Mouse (Mus musculus) heart, postnatal 25 days (tissue): ENCODE results near the gene Ifitm2. TPM values are rescaled to one million over a fixed set of nuclear protein-coding genes. Genes with fewer than 3 reads are reported as not detected.
"Not testable (repeated sequence)": the region's sequence is repeated elsewhere in the genome, so short reads cannot be mapped to it uniquely, and the experiment has no call there.

ENCODE experiments used
- DNase-seq: peaks from one replicate; pipeline ENCODE4 v3.0.0; 2022; ENCODE audit warnings: low spot score
- intact Hi-C: fragments of 180-260 bp; cut with DNase I; formaldehyde crosslinking; loops from one replicate; pipeline ENCODE4 v1.15.1; 2025
- total RNA-seq, 2 experiments: library from RNA; stranded (reverse); gene quantifications; 2 replicates each; pipeline ENCODE4 v1.2.3; 2021

Gene Ifitm2
- total RNA-seq, 2 experiments from 2014 or later = 96.7 to 116 TPM

- intact Hi-C loops = no loop called here
Measured at GRCm38 (mm10) chr7:140970931-140971330, 15.1 kb upstream of the Ifitm2 start.

GRCm38 (mm10) chr7:140968710-140969109 is 12.9 kb upstream of the Ifitm2 start:
- DNase-seq, intact Hi-C loops: not testable (repeated sequence)

More at GRCm38 (mm10) chr7:140970931-140971330, 15.1 kb upstream of the Ifitm2 start:
- no peak for DNase-seq

GRCm38 (mm10) chr7:140967862-140968591 is 12.2 kb upstream of the Ifitm2 start:
- intact Hi-C loops = loop anchor here (2.0 kb wide), 1 partner anchor 41 kb away; no protein-coding TSS in a partner anchor
- no peak for DNase-seq

GRCm38 (mm10) chr7:140966921-140967320 is 11.1 kb upstream of the Ifitm2 start, which contains the start of gene Ifitm1:
Ifitm1 (plus strand) TSS chr7:140967221.
- intact Hi-C loops = loop anchor here (2.0 kb wide), 1 partner anchor 42 kb away; no protein-coding TSS in a partner anchor
- no peak for DNase-seq

- intact Hi-C loops = no loop called here
- no peak for DNase-seq
Measured at GRCm38 (mm10) chr7:140962733-140963132, 6.9 kb upstream of the Ifitm2 start.

- intact Hi-C loops = no loop called here
- DNase-seq = no peak
Measured at GRCm38 (mm10) chr7:140961416-140961815, 5.6 kb upstream of the Ifitm2 start.

- DNase-seq = no peak
- intact Hi-C loops = no loop called here
Measured at GRCm38 (mm10) chr7:140960026-140960425, 4.2 kb upstream of the Ifitm2 start.

- intact Hi-C loops = loop anchor here (1.0 to 5.0 kb wide), 3 partner anchors 49 to 213 kb away; partner anchors contain the start of gene Rnh1
- no peak for DNase-seq
Measured at GRCm38 (mm10) chr7:140959181-140959901, 3.6 kb upstream of the Ifitm2 start.

GRCm38 (mm10) chr7:140956556-140956869 is 726 bp upstream of the Ifitm2 start:
- intact Hi-C loops = loop anchor here (5.0 kb wide), 1 partner anchor 216 kb away; the partner anchor contains the start of gene Rnh1
- no peak for DNase-seq

GRCm38 (mm10) chr7:140955342-140955741 is 445 bp downstream of the Ifitm2 start:
- intact Hi-C loops = loop anchor here (5.0 kb wide), 1 partner anchor 217 kb away; the partner anchor contains the start of gene Rnh1

GRCm38 (mm10) chr7:140954733-140955071 is 1.1 kb downstream of the Ifitm2 start:
- DNase-seq = no peak
- intact Hi-C loops = loop anchor here (5.0 kb wide), 1 partner anchor 218 kb away; the partner anchor contains the start of gene Rnh1

More at GRCm38 (mm10) chr7:140955342-140955741, 445 bp downstream of the Ifitm2 start:
- DNase-seq = no peak

- DNase-seq = no peak
- intact Hi-C loops = no loop called here
Measured at GRCm38 (mm10) chr7:140953800-140954732, 1.7 kb downstream of the Ifitm2 start.

- no peak for DNase-seq
Measured at GRCm38 (mm10) chr7:140953133-140953532, 2.7 kb downstream of the Ifitm2 start.

GRCm38 (mm10) chr7:140952441-140952840 is 3.3 kb downstream of the Ifitm2 start:
- DNase-seq = no peak
- intact Hi-C loops = no loop called here

More at GRCm38 (mm10) chr7:140953133-140953532, 2.7 kb downstream of the Ifitm2 start:
- intact Hi-C loops = no loop called here

GRCm38 (mm10) chr7:140951765-140952164 is 4.0 kb downstream of the Ifitm2 start:
- DNase-seq = no peak
- intact Hi-C loops = no loop called here

- intact Hi-C loops = no loop called here
- no peak for DNase-seq
Measured at GRCm38 (mm10) chr7:140951051-140951450, 4.7 kb downstream of the Ifitm2 start.

- intact Hi-C loops = no loop called here
- no peak for DNase-seq
Measured at GRCm38 (mm10) chr7:140949824-140950530, 5.8 kb downstream of the Ifitm2 start, which contains the start of gene Ifitm5. Ifitm5 (minus strand) TSS chr7:140950291.

GRCm38 (mm10) chr7:140949255-140949654 is 6.5 kb downstream of the Ifitm2 start:
- DNase-seq = no peak
- intact Hi-C loops = no loop called here

GRCm38 (mm10) chr7:140948161-140948560 is 7.6 kb downstream of the Ifitm2 start:
- no peak for DNase-seq
- intact Hi-C loops = no loop called here
